Mouse (Mus musculus): ENCODE data around the gene Krt222.

DNA sequence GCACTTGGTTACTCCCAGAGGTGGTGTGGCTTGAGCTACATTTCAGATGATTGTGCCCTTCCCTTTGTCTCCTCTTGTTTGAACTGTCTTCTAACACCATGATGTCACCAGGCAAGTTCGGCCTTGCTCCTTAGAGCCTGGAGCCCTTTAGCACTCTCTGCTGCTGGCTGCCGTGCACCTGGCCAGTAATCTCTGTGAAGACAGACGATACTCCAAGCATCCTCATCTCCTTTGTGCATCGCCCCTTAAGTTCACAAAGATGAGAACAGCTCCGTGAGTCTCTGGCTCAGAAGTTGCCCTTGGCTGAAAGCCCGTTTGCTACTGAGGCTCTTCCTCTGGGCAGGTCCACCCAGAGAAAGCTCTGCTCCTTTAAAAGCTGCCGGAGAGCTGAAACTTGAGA, 32.9 kb upstream of the Krt222 start:
- no peak for TF ChIP-seq EP300 (IDR thresholded peaks at IDR 0.05; ENCODE audit: low read depth)
- no peak for TF ChIP-seq CTCF (IDR thresholded peaks at IDR 0.05; ENCODE audit: low read depth)
